Mouse (Mus musculus) liver, embryonic 11.5 days (tissue): ENCODE results near the gene Olfr304. TPM values are rescaled to one million over a fixed set of nuclear protein-coding genes. Genes with fewer than 3 reads are reported as not detected.
"Not testable (repeated sequence)": the region's sequence is repeated elsewhere in the genome, so short reads cannot be mapped to it uniquely, and the experiment has no call there.

Source experiments
- ATAC-seq: fragments of 200-750 bp; cut with Nextera tagmentation; replicated peaks from 2 replicates; pipeline ENCODE4 v1.8.0; 2017; ENCODE audit warnings: moderate number of reproducible peaks, mild to moderate bottlenecking, moderate TSS enrichment, moderate library complexity; ENCODE audit not compliant: low FRiP score
- DNase-seq: peaks from one replicate; pipeline ENCODE4 v3.0.0-alpha.2; 2017; ENCODE audit warnings: low spot score
- H3K27ac ChIP-seq: fragments of 300-500 bp; sonication (generic); 2 replicates; pipeline ENCODE4 v1.5.1; 2014; ENCODE audit warnings: mild to moderate bottlenecking, low read depth, low read length, control low read depth
- H3K27me3 ChIP-seq: fragments of 300-500 bp; sonication (generic); replicated peaks from 2 replicates; pipeline ENCODE4 v1.6.1; 2014; ENCODE audit warnings: low read length, mixed read lengths; ENCODE audit not compliant: control insufficient read depth, insufficient read depth
- H3K36me3 ChIP-seq: fragments of 300-500 bp; sonication (generic); 2 replicates; pipeline ENCODE4 v1.6.1; 2014; ENCODE audit warnings: mild to moderate bottlenecking, low read length, moderate library complexity, mixed read lengths; ENCODE audit not compliant: control insufficient read depth, insufficient read depth
- H3K4me1 ChIP-seq: fragments of 300-500 bp; sonication (generic); replicated peaks from 2 replicates; pipeline ENCODE4 v1.6.1; 2014; ENCODE audit warnings: low read length, mixed read lengths; ENCODE audit not compliant: control insufficient read depth, insufficient read depth
- H3K4me2 ChIP-seq: fragments of 300-500 bp; sonication (generic); 2 replicates; pipeline ENCODE4 v1.6.1; 2014; ENCODE audit warnings: mild to moderate bottlenecking, control low read depth, moderate library complexity
- H3K4me3 ChIP-seq: fragments of 300-500 bp; sonication (generic); 2 replicates; pipeline ENCODE4 v1.5.1; 2014; ENCODE audit warnings: low read depth, low read length, control low read depth
- H3K9ac ChIP-seq: fragments of 300-500 bp; sonication (generic); 2 replicates; pipeline ENCODE4 v1.6.1; 2014; ENCODE audit warnings: low read depth, low read length, control low read depth
- H3K9me3 ChIP-seq: fragments of 300-500 bp; sonication (generic); 2 replicates; pipeline ENCODE4 v1.6.1; 2016; ENCODE audit warnings: low read length, inconsistent platforms, mixed read lengths; ENCODE audit not compliant: control insufficient read depth
- WGBS: fragments of 180-500 bp; shearing (Covaris S2); extraction: QIAGEN DNeasy Blood & Tissue Kit; methylation state at CpG from one replicate; pipeline ENCODE4 v1.1.7; 2014; 5-methylcytosine and 5-hydroxymethylcytosine counted together
- polyA plus RNA-seq: library from polyadenylated mRNA; unstranded; fragments of >200 nt; fragmentation: Nextera tagmentation; extraction: Ambion mirVana; gene quantifications from 2 replicates; pipeline ENCODE4 v1.2.1, GENCODE M21; 2014

Olfr304 gene
- not detected in 2 replicates for polyA plus RNA-seq

GRCm38 (mm10) chr7:86386558-86386957 lies at the start of gene Olfr304:
Olfr304 (minus strand) TSS chr7:86386658.
- Histone ChIP-seq H3K27ac (no peak within 1 kb of the TSS), H3K36me3 (no peaks in the 10 kb centered on the region), H3K4me1 (no peaks in the 10 kb centered on the region), H3K27me3 (no peaks in the 10 kb centered on the region), H3K4me3 (no peak within 1 kb of the TSS), H3K9ac (no peak within 1 kb of the TSS), H3K9me3 (no peaks in the 10 kb centered on the region), H3K4me2 (no peak within 1 kb of the TSS)
- WGBS = 52% methylated on average over 1 of the region's 1 CpGs
- no peak for DNase-seq
- no peak for ATAC-seq

- H3K4me2 ChIP-seq = no peak within 1 kb of the TSS
- H3K9me3 ChIP-seq = no peaks in the 10 kb centered on the region
- H3K27me3 ChIP-seq = no peaks in the 10 kb centered on the region
- DNase-seq (no peak), ATAC-seq (no peak)
- H3K36me3 ChIP-seq = no peaks in the 10 kb centered on the region
- 79% methylated on average over 2 of the region's 2 CpGs for WGBS
- H3K4me3 ChIP-seq = no peak within 1 kb of the TSS
- H3K9ac ChIP-seq = no peak within 1 kb of the TSS
- H3K4me1 ChIP-seq = no peaks in the 10 kb centered on the region
- no peak within 1 kb of the TSS for H3K27ac ChIP-seq
Observed at GRCm38 (mm10) chr7:86403546-86403945, 17.1 kb upstream of the Olfr304 start, which contains the start of gene Olfr301. Olfr301 (plus strand) TSS chr7:86403846.

GRCm38 (mm10) chr7:86397689-86398088 lies 11.2 kb upstream of the Olfr304 start, which contains the start of gene Olfr303:
Olfr303 (minus strand) TSS chr7:86397789.
- H3K9me3 ChIP-seq = no peaks in the 10 kb centered on the region
- H3K4me1 ChIP-seq = no peaks in the 10 kb centered on the region
- no peak within 1 kb of the TSS for H3K4me3 ChIP-seq
- no peak for ATAC-seq
- no peaks in the 10 kb centered on the region for H3K36me3 ChIP-seq
- no peak within 1 kb of the TSS for H3K4me2 ChIP-seq
- no peaks in the 10 kb centered on the region for H3K27me3 ChIP-seq
- H3K9ac ChIP-seq = no peak within 1 kb of the TSS
- no peak for DNase-seq
- no peak within 1 kb of the TSS for H3K27ac ChIP-seq

GRCm38 (mm10) chr7:86385769-86386168 lies 689 bp downstream of the Olfr304 start:
- WGBS = 64% methylated on average over 3 of the region's 3 CpGs
- Histone ChIP-seq H3K27me3 (no peaks in the 10 kb centered on the region), H3K4me3 (no peak overlapping the region), H3K4me1 (no peaks in the 10 kb centered on the region), H3K9me3 (no peaks in the 10 kb centered on the region), H3K36me3 (no peaks in the 10 kb centered on the region), H3K27ac (no peak overlapping the region), H3K9ac (no peak overlapping the region), H3K4me2 (no peak overlapping the region)
- ATAC-seq (no peak), DNase-seq (no peak)

- no peak for DNase-seq
- Histone ChIP-seq H3K4me3 (no peak within 1 kb of the TSS), H3K9me3 (no peaks in the 10 kb centered on the region), H3K9ac (no peak within 1 kb of the TSS), H3K4me1 (no peaks in the 10 kb centered on the region), H3K27ac (no peak within 1 kb of the TSS), H3K27me3 (no peaks in the 10 kb centered on the region), H3K36me3 (no peaks in the 10 kb centered on the region), H3K4me2 (no peak within 1 kb of the TSS)
- WGBS = 81% methylated on average over 1 of the region's 1 CpGs
- no peak for ATAC-seq
Observed at GRCm38 (mm10) chr7:86366828-86367227, 19.6 kb downstream of the Olfr304 start, which contains the start of gene Olfr305. Olfr305 (minus strand) TSS chr7:86366928.

GRCm38 (mm10) chr7:86346296-86346695 lies 40.2 kb downstream of the Olfr304 start:
- DNase-seq, ATAC-seq, H3K36me3 ChIP-seq, H3K9ac ChIP-seq, H3K27me3 ChIP-seq, H3K9me3 ChIP-seq, H3K4me1 ChIP-seq, H3K4me3 ChIP-seq, H3K27ac ChIP-seq, H3K4me2 ChIP-seq: not testable (repeated sequence)
- WGBS = 87% methylated on average over 9 of the region's 9 CpGs

GRCm38 (mm10) chr7:86344253-86344652 lies 42.2 kb downstream of the Olfr304 start:
- ATAC-seq (no peak), DNase-seq (no peak)
- no peak overlapping the region for H3K4me3 ChIP-seq
- no peaks in the 10 kb centered on the region for H3K4me1 ChIP-seq
- no peaks in the 10 kb centered on the region for H3K9me3 ChIP-seq
- H3K9ac ChIP-seq = no peak overlapping the region
- H3K4me2 ChIP-seq = no peak overlapping the region
- no peak overlapping the region for H3K27ac ChIP-seq
- H3K27me3 ChIP-seq = no peaks in the 10 kb centered on the region
- WGBS = 59% methylated on average over 3 of the region's 3 CpGs
- H3K36me3 ChIP-seq = no peaks in the 10 kb centered on the region

- ATAC-seq (no peak), DNase-seq (no peak)
- Histone ChIP-seq H3K27ac (no peak overlapping the region), H3K4me3 (no peak overlapping the region), H3K4me1 (no peaks in the 10 kb centered on the region), H3K9me3 (no peaks in the 10 kb centered on the region), H3K4me2 (no peak overlapping the region), H3K27me3 (no peaks in the 10 kb centered on the region), H3K9ac (no peak overlapping the region), H3K36me3 (no peaks in the 10 kb centered on the region)
- WGBS = 70% methylated on average over 14 of the region's 14 CpGs
Observed at GRCm38 (mm10) chr7:86342881-86343565, 43.4 kb downstream of the Olfr304 start.

GRCm38 (mm10) chr7:86337486-86337885 lies 49.0 kb downstream of the Olfr304 start, which contains the start of gene Olfr307:
Olfr307 (minus strand) TSS chr7:86337586.
- 79% methylated on average over 1 of the region's 1 CpGs for WGBS
- Histone ChIP-seq H3K4me3 (no peak within 1 kb of the TSS), H3K27me3 (no peaks in the 10 kb centered on the region), H3K9me3 (no peaks in the 10 kb centered on the region), H3K9ac (no peak within 1 kb of the TSS), H3K4me2 (no peak within 1 kb of the TSS), H3K36me3 (no peaks in the 10 kb centered on the region), H3K27ac (no peak within 1 kb of the TSS), H3K4me1 (no peaks in the 10 kb centered on the region)
- DNase-seq = no peak
- no peak for ATAC-seq
